Mouse (Mus musculus) CH12.LX (cell line): ENCODE data around the gene Arfgap3. TPM values are rescaled to one million over a fixed set of nuclear protein-coding genes. Genes with fewer than 3 reads are reported as not detected.

Experiments
- DNase-seq: peaks from one replicate; pipeline ENCODE4 v3.0.0-alpha.2; 2013; ENCODE audit errors: extremely low read depth
- H3K27ac ChIP-seq: 2 replicates; pipeline ENCODE4 v1.5.1; 2012; ENCODE audit warnings: low read depth, mild to moderate bottlenecking, control low read depth, moderate library complexity; ENCODE audit not compliant: insufficient read depth
- H3K27me3 ChIP-seq: replicated peaks from 2 replicates; pipeline ENCODE3; 2012; ENCODE audit warnings: inconsistent platforms
- H3K36me3 ChIP-seq, 2 experiments: replicated peaks in 1 of 2; 2 replicates each; pipeline versions ENCODE3 to v1.6.1; 2012; ENCODE audit warnings: inconsistent platforms in 1 of 2, low read length in 1 of 2, mild to moderate bottlenecking in 1 of 2, mixed read lengths in 1 of 2, moderate library complexity in 1 of 2; ENCODE audit not compliant: control insufficient read depth in 1 of 2, insufficient read depth in 1 of 2
- H3K4me1 ChIP-seq, 2 experiments: 2 replicates each; pipeline ENCODE4 v1.6.1; 2012; ENCODE audit warnings: inconsistent platforms in 1 of 2, moderate library complexity in 1 of 2; ENCODE audit not compliant: insufficient read depth in 2 of 2, control insufficient read depth in 1 of 2
- H3K4me2 ChIP-seq: 2 replicates; pipeline ENCODE4 v1.6.1; 2012; ENCODE audit warnings: low read depth, mild to moderate bottlenecking, control low read depth; ENCODE audit not compliant: poor library complexity, insufficient read depth, severe bottlenecking
- H3K4me3 ChIP-seq, 3 experiments: fragments of 150-350 bp in 1 of 3; sonication (generic) in 1 of 3; replicated peaks in 1 of 3; 2 replicates each; pipeline versions ENCODE3 to v1.5.1; 2011 to 2012; ENCODE audit warnings: low read depth in 2 of 3, low read length in 2 of 3, mild to moderate bottlenecking in 2 of 3, moderate library complexity in 2 of 3, control low read depth in 1 of 3, improper control_type of control experiment in 1 of 3, inconsistent platforms in 1 of 3, mixed read lengths in 1 of 3; ENCODE audit not compliant: poor library complexity in 1 of 3
- H3K79me2 ChIP-seq: replicated peaks from 2 replicates; pipeline ENCODE4 v1.6.1; 2012; ENCODE audit warnings: mild to moderate bottlenecking, moderate library complexity; ENCODE audit not compliant: control insufficient read depth, poor library complexity, insufficient read depth, severe bottlenecking; ENCODE audit errors: extremely low read depth
- H3K9ac ChIP-seq: 2 replicates; pipeline ENCODE4 v1.6.1; 2012; ENCODE audit warnings: low read depth, mild to moderate bottlenecking, control low read depth, moderate library complexity; ENCODE audit not compliant: insufficient read depth
- H3K9me3 ChIP-seq: replicated peaks from 2 replicates; pipeline ENCODE3; 2012; ENCODE audit warnings: low read length, inconsistent platforms, mixed read lengths
- EP300 ChIP-seq: IDR thresholded peaks from 2 replicates; pipeline ENCODE4 v1.6.1; 2011; ENCODE audit warnings: low read length, improper control_type of control experiment
- ETS1 ChIP-seq: conservative IDR thresholded peaks from 2 replicates; pipeline ENCODE4 v1.6.1; 2012; ENCODE audit warnings: low read depth, mild to moderate bottlenecking, inconsistent platforms, low read length, improper control_type of control experiment, moderate library complexity
- JUN ChIP-seq: IDR thresholded peaks from 2 replicates; pipeline ENCODE4 v1.6.1; 2011; ENCODE audit warnings: low read depth, mild to moderate bottlenecking, low read length, improper control_type of control experiment, moderate library complexity; ENCODE audit not compliant: insufficient read depth
- JUND ChIP-seq: conservative IDR thresholded peaks from 2 replicates; pipeline ENCODE4 v1.6.1; 2011; ENCODE audit warnings: low read depth, low read length, improper control_type of control experiment
- MAFK ChIP-seq: IDR thresholded peaks from 2 replicates; pipeline ENCODE4 v1.6.1; 2011; ENCODE audit warnings: low read length, improper control_type of control experiment; ENCODE audit not compliant: insufficient replicate concordance
- MAZ ChIP-seq: IDR thresholded peaks from 2 replicates; pipeline ENCODE4 v1.6.1; 2012; ENCODE audit warnings: low read depth, mild to moderate bottlenecking, inconsistent platforms, low read length, improper control_type of control experiment, moderate library complexity
- MEF2A ChIP-seq: IDR thresholded peaks from 2 replicates; pipeline ENCODE4 v1.6.1; 2014; ENCODE audit warnings: low read depth, mild to moderate bottlenecking, inconsistent platforms, low read length, improper control_type of control experiment, borderline replicate concordance
- MYC ChIP-seq: IDR thresholded peaks from 2 replicates; pipeline ENCODE4 v1.6.1; 2011; ENCODE audit warnings: low read depth, mild to moderate bottlenecking, improper control_type of control experiment, low read length
- NELFE ChIP-seq: IDR thresholded peaks from 2 replicates; pipeline ENCODE4 v1.6.1; 2011; ENCODE audit warnings: low read depth, low read length, improper control_type of control experiment
- NRF1 ChIP-seq: IDR thresholded peaks from 2 replicates; pipeline ENCODE4 v1.6.1; 2014; ENCODE audit warnings: low read depth, mild to moderate bottlenecking, inconsistent platforms, low read length, improper control_type of control experiment, moderate library complexity
- PAX5 ChIP-seq: IDR thresholded peaks from 2 replicates; pipeline ENCODE4 v1.6.1; 2012; ENCODE audit warnings: low read length, inconsistent platforms, mixed read lengths
- POLR2A ChIP-seq: IDR thresholded peaks from 2 replicates; pipeline ENCODE4 v1.6.1; 2011; ENCODE audit warnings: low read depth, mild to moderate bottlenecking, improper control_type of control experiment, low read length
- TCF12 ChIP-seq: IDR thresholded peaks from 2 replicates; pipeline ENCODE4 v1.6.1; 2014; ENCODE audit warnings: low read depth, mild to moderate bottlenecking, inconsistent platforms, low read length, improper control_type of control experiment
- USF2 ChIP-seq: conservative IDR thresholded peaks from 2 replicates; pipeline ENCODE4 v1.6.1; 2011; ENCODE audit warnings: low read depth, low read length, improper control_type of control experiment
- ZKSCAN1 ChIP-seq: IDR thresholded peaks from 2 replicates; pipeline ENCODE4 v1.6.1; 2012; ENCODE audit warnings: low read depth, inconsistent platforms, low read length, improper control_type of control experiment, borderline replicate concordance
- dilution Hi-C: fragments of 300-500 bp; cut with MboI; formaldehyde crosslinking; loops from 2 replicates; pipeline ENCODE4 v1.14.3; 2020; ENCODE audit warnings: low sequenced_read_pairs; ENCODE audit not compliant: extremely low pct_unique_long_range_greater_than_20kb, extremely low pct_ligation_motif_present
- in situ Hi-C: fragments of 300-500 bp; cut with MboI; formaldehyde crosslinking; loops from 3 replicates; pipeline ENCODE4 v1.14.3; 2019; ENCODE audit warnings: low sequenced_read_pairs, low pct_ligation_motif_present, low pct_unique_long_range_greater_than_20kb, mixed read lengths
- polyA plus RNA-seq: library from polyadenylated mRNA; unstranded; fragments of >175 nt; gene quantifications from 2 replicates; pipeline ENCODE4 v1.2.1, GENCODE M21; 2012; ENCODE audit warnings: low read depth; ENCODE audit not compliant: insufficient read length
- total RNA-seq, 2 experiments: library from RNA; depleted of rRNA; stranded (reverse); fragments of 300-350 nt in 1 of 2; fragments of >200 nt in 1 of 2; gene quantifications; 2 replicates each; pipeline ENCODE4 v1.2.3; 2012 to 2014

Gene Arfgap3
- total and polyA plus RNA-seq, 3 experiments: 11.0 to 21.7 (median 20.3) TPM

GRCm38 (mm10) chr15:83292261-83293056 is 57.6 kb downstream of the Arfgap3 start (continued):
- no peak for TF ChIP-seq NRF1

- no peak for TF ChIP-seq USF2
- TF ChIP-seq MAZ: no peak
- TF ChIP-seq ETS1: no peak
- TF ChIP-seq, all 38 proteins: peak for 0
- Histone ChIP-seq H3K9ac (no peak overlapping the region), H3K4me1 (peaks cover 24 to 49% of the 10 kb centered on the region in 2 experiments), H3K27me3 (no peaks in the 10 kb centered on the region), H3K79me2 (no peaks in the 10 kb centered on the region), H3K4me2 (no peak overlapping the region), H3K27ac (no peak overlapping the region), H3K9me3 (peaks cover 10% of the 10 kb centered on the region), H3K36me3 (no peaks in the 10 kb centered on the region), H3K4me3 (no peak overlapping the region)
- no peak for DNase-seq
- dilution Hi-C loops: no loop called here
- in situ Hi-C loops: no loop called here
Measured at GRCm38 (mm10) chr15:83290899-83291298, 59.1 kb downstream of the Arfgap3 start.

- in situ Hi-C loops: no loop called here
- H3K79me2 ChIP-seq: no peaks in the 10 kb centered on the region
- no peak for DNase-seq
- dilution Hi-C loops: no loop called here
- H3K4me3 ChIP-seq: no peak overlapping the region
- no peak overlapping the region for H3K9ac ChIP-seq
- H3K27me3 ChIP-seq: no peaks in the 10 kb centered on the region
- H3K9me3 ChIP-seq: peaks cover 3% of the 10 kb centered on the region
- no peak overlapping the region for H3K4me2 ChIP-seq
- TF ChIP-seq TCF12: no peak
- no peak for TF ChIP-seq MEF2A
- no peak for TF ChIP-seq MYC
- no peak for TF ChIP-seq USF2
- no peak for TF ChIP-seq ZKSCAN1
- TF ChIP-seq NRF1: no peak
- no peak for TF ChIP-seq MAFK
- TF ChIP-seq EP300: no peak
- TF ChIP-seq JUN: no peak
- no peak for TF ChIP-seq JUND
- no peak for TF ChIP-seq POLR2A
- TF ChIP-seq PAX5: no peak
- no peak for TF ChIP-seq NELFE
- H3K36me3 ChIP-seq: no peaks in the 10 kb centered on the region
- no peaks in the 10 kb centered on the region for H3K4me1 ChIP-seq
- H3K27ac ChIP-seq: no peak overlapping the region
Measured at GRCm38 (mm10) chr15:83284828-83285227, 65.2 kb downstream of the Arfgap3 start.
